Mouse (Mus musculus): Measurements from ENCODE around the gene Nupl1. TPM values are rescaled to one million over a fixed set of nuclear protein-coding genes. Genes with fewer than 3 reads are reported as not detected.
A peak's percentile ranks its signal among the peaks of the same experiment; 100 is the strongest.

Gene Nupl1
- polyA plus RNA-seq (2016; fragmentation: Nextera tagmentation; extraction: Ambion mirVana) = 0.09 TPM in 1 of 2 replicates, not detected in the other

DNA sequence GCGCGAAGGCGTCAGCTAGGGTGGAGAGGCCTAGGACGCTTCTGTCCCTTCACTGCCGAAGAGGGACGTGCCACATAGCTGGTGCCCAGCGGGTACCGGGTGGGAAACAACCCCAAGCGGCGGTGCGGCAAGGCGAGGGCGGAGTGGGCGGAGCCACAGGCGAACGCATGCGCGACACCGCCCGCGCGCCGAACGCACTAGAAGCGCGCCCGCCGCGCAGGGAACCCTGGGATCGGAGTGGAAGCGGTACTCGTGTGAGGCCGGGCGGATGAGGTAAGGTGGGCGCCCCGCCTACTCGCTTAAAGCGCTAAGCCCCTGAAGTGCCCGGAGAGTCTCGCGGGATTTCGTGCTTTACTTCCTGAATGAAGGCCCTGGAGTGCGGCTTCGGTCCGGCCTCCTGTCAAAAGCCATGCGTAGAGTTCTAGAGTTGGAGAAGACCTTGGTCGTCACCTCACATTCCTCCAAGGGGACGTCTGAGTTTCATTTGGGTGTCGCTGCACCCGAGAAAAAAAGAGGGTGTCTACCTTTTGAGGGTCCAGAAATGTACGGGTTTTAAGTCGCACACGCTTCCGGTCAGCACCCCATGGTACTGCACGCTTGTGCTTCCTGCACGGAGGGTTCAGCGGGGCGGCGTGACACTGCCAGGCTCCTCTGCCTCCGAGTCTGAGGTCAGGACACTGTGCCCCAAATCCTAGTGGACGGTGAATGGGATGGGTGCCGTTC, at the start of gene Nupl1, which contains the start of gene Gm49336:
Nupl1 (minus strand) TSS at position 151 of the 723 bp plus-strand sequence.
Gm49336 (minus strand) TSS at position 227 of the 723 bp plus-strand sequence.
- H3K4me3 ChIP-seq = peak within 1 kb of the TSS; percentile 94
- peaks cover 11% of the 10 kb centered on the region for H3K36me3 ChIP-seq
- peak within 1 kb of the TSS; percentile 96 for H3K27ac ChIP-seq (replicated peaks)
- peaks cover 27% of the 10 kb centered on the region for H3K4me1 ChIP-seq
- WGBS = under 1% methylated on average over 62 of the region's 62 CpGs
- H3K9me3 ChIP-seq (replicated peaks) = no peaks in the 10 kb centered on the region
- DNase-seq (ENCODE audit: low spot score) = peak; percentile 97
- H3K27me3 ChIP-seq (ENCODE audit: low read depth, poor library complexity, severe bottlenecking) = no peaks in the 10 kb centered on the region

- Histone ChIP-seq H3K9me3 (replicated peaks) (no peaks in the 10 kb centered on the region), H3K36me3 (peaks cover 29% of the 10 kb centered on the region)
These were observed 49.8 kb upstream of the Nupl1 start for GRCm38 (mm10) chr14:60301024-60301423.

DNA sequence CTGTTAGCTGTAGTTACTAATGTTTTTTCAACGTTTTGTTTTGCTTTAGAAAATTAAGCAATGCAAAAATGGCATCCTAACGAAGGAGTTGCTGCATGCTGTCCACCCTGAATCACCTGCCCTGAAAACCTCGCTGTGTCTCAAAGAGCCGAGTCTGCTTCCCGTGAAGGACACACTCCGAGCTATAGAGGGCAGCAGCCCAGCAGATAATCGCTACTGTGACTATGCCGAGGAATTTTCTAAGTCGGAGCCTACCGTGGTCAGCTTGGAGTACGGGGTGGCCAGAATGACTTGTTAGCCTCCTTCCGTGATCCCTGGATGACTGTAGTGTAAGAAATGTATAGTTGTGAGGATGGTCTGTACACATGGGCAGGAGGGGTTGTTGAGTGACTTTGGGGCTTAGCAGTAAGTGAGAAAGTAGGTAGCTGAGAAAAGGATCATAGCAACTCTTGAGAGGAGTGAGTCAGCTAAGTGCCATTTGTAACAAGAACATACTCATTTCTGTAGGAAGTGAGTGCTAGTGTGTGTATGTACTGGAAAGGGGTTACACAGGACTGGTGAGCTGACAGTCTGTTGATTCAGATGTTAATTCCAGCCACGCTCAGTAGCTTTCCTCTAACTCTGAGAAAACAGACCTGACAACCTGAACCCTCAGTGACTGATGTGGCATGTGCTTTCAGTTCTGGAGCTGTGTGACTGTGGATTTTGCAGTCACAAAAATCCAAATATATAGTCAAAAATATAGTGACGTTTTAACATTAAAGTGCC, 49.2 kb upstream of the Nupl1 start:
- no peak for DNase-seq (ENCODE audit: low spot score)
- H3K27ac ChIP-seq (replicated peaks) = 0 out of 2 replicates have a peak overlapping the region, but pooled peaks have one; percentile 29
- 67% methylated on average over 14 of the region's 14 CpGs for WGBS

More at GRCm38 (mm10) chr14:60301024-60301423, 49.8 kb upstream of the Nupl1 start:
- Histone ChIP-seq H3K27me3 (ENCODE audit: low read depth, poor library complexity, severe bottlenecking) (no peaks in the 10 kb centered on the region), H3K4me1 (peaks cover 12% of the 10 kb centered on the region), H3K27ac (replicated peaks) (no peak overlapping the region), H3K4me3 (no peak overlapping the region)
- 78% methylated on average over 6 of the region's 6 CpGs for WGBS
- no peak for DNase-seq (ENCODE audit: low spot score)

GRCm38 (mm10) chr14:60295531-60295930, 44.3 kb upstream of the Nupl1 start:
- H3K36me3 ChIP-seq = peaks cover 20% of the 10 kb centered on the region
- DNase-seq (ENCODE audit: low spot score) = no peak
- 94% methylated on average over 1 of the region's 1 CpGs for WGBS
- H3K27me3 ChIP-seq (ENCODE audit: low read depth, poor library complexity, severe bottlenecking) = no peaks in the 10 kb centered on the region
- no peak overlapping the region for H3K4me3 ChIP-seq
- H3K4me1 ChIP-seq = peaks cover 3% of the 10 kb centered on the region; the same call in 1 of the 2 replicates
- H3K9me3 ChIP-seq (replicated peaks) = no peaks in the 10 kb centered on the region
- no peak overlapping the region for H3K27ac ChIP-seq (replicated peaks)

More for the DNA sequence above, 49.2 kb upstream of the Nupl1 start:
- no peaks in the 10 kb centered on the region for H3K27me3 ChIP-seq (ENCODE audit: low read depth, poor library complexity, severe bottlenecking)
- H3K36me3 ChIP-seq = peaks cover 29% of the 10 kb centered on the region
- H3K9me3 ChIP-seq (replicated peaks) = no peaks in the 10 kb centered on the region
- H3K4me1 ChIP-seq = peaks cover 12% of the 10 kb centered on the region
- H3K4me3 ChIP-seq = no peak overlapping the region

GRCm38 (mm10) chr14:60290363-60290762, 39.1 kb upstream of the Nupl1 start:
- no peak for DNase-seq (ENCODE audit: low spot score)
- no peaks in the 10 kb centered on the region for H3K27me3 ChIP-seq (ENCODE audit: low read depth, poor library complexity, severe bottlenecking)
- H3K9me3 ChIP-seq (replicated peaks) = no peaks in the 10 kb centered on the region
- 90% methylated on average over 4 of the region's 4 CpGs for WGBS
- H3K4me1 ChIP-seq = no peaks in the 10 kb centered on the region
- no peak overlapping the region for H3K27ac ChIP-seq (replicated peaks)
- peaks cover 23% of the 10 kb centered on the region for H3K36me3 ChIP-seq
- H3K4me3 ChIP-seq = no peak overlapping the region

GRCm38 (mm10) chr14:60286194-60286863, 35.1 kb upstream of the Nupl1 start:
- Histone ChIP-seq H3K27me3 (ENCODE audit: low read depth, poor library complexity, severe bottlenecking) (no peaks in the 10 kb centered on the region), H3K36me3 (peaks cover 26% of the 10 kb centered on the region), H3K4me1 (no peaks in the 10 kb centered on the region), H3K27ac (replicated peaks) (no peak overlapping the region), H3K9me3 (replicated peaks) (no peaks in the 10 kb centered on the region), H3K4me3 (no peak overlapping the region)
- DNase-seq (ENCODE audit: low spot score) = no peak
- WGBS = 89% methylated on average over 7 of the region's 7 CpGs

DNA sequence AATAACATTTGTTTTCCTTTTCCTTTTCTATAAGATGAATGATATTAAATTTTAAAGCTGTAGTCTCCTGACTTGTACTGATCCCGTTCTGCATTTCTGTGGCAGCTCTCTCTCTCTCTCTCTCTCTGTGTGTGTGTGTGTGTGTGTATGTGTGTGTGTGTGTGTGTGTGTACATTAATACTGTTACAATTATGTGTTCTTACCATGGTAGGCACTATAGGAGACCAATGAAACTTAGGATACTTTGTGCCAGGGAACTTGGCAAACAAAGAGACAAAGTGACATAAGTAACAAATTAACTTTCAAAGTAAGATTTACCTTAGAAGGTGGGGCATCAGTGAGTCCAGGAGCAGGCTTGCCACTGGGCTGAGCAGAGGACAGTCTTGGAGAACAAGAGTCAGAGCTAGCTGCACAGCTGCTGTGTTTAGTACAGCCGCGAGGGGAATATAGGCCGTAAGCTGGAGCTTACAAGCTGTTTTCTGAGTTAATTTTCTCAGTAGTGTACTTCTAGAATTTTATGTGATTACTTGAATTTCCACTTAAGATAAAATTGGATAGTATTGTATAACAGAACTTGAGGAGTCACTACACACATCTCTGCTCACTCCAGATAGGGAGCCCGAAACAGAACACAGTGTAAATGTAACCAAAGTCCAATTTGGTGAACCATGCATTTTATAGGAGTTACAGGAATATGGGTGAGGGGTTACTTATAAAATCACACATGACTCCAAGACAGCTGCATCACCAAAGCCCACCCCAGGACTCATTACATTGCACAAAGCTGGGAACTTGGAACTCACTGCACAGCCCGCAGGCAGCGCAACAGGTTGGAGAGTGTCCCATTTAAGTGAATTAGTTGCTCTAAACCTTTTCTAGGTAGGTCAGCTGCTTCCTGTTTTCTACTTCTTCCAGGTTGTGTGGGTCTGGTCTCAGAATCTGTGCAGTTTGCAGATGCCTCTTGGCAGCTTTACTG, 24.4 kb upstream of the Nupl1 start:
- H3K27me3 ChIP-seq (ENCODE audit: low read depth, poor library complexity, severe bottlenecking) = no peaks in the 10 kb centered on the region
- no peaks in the 10 kb centered on the region for H3K36me3 ChIP-seq
- no peak overlapping the region for H3K27ac ChIP-seq (replicated peaks)
- H3K9me3 ChIP-seq (replicated peaks) = no peaks in the 10 kb centered on the region
- 93% methylated on average over 7 of the region's 7 CpGs for WGBS
- H3K4me1 ChIP-seq = no peaks in the 10 kb centered on the region
- H3K4me3 ChIP-seq = no peak overlapping the region
- DNase-seq (ENCODE audit: low spot score) = no peak

GRCm38 (mm10) chr14:60273346-60273745, 22.1 kb upstream of the Nupl1 start:
- no peaks in the 10 kb centered on the region for H3K27me3 ChIP-seq (ENCODE audit: low read depth, poor library complexity, severe bottlenecking)
- no peak overlapping the region for H3K27ac ChIP-seq (replicated peaks)
- H3K9me3 ChIP-seq (replicated peaks) = no peaks in the 10 kb centered on the region
- no peak for DNase-seq (ENCODE audit: low spot score)
- no peaks in the 10 kb centered on the region for H3K36me3 ChIP-seq
- 83% methylated on average over 6 of the region's 6 CpGs for WGBS
- H3K4me1 ChIP-seq = no peaks in the 10 kb centered on the region
- H3K4me3 ChIP-seq = no peak overlapping the region

DNA sequence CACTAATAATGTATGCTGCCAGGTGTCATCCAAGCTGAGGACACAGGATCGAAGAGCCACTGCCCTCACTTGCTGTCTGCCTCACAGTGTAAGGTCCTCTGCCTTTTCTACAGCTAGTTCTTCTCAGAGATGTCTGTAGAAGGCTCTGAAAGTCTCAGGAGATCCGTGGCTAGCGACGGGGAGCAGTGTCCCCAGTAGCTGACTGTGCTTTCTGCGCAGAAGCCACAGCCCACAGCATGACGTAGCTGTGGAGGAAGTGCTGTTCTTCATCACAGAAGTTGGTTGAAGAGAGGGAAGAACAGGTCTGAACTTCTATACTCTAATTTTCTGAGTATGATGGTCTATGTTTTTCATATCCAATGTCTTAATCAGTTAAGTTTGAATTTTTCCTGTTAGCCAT, 18.1 kb upstream of the Nupl1 start:
- H3K4me3 ChIP-seq = no peak overlapping the region
- H3K27ac ChIP-seq (replicated peaks) = no peak overlapping the region
- H3K27me3 ChIP-seq (ENCODE audit: low read depth, poor library complexity, severe bottlenecking) = no peaks in the 10 kb centered on the region
- WGBS = 89% methylated on average over 6 of the region's 6 CpGs
- DNase-seq (ENCODE audit: low spot score) = no peak
- H3K4me1 ChIP-seq = peaks cover 17% of the 10 kb centered on the region
- no peaks in the 10 kb centered on the region for H3K36me3 ChIP-seq
- no peaks in the 10 kb centered on the region for H3K9me3 ChIP-seq (replicated peaks)

GRCm38 (mm10) chr14:60264990-60265876, 14.0 kb upstream of the Nupl1 start, which contains the start of gene Mtmr6:
TSS of gene Mtmr6 (plus strand) at chr14:60265228.
- Histone ChIP-seq H3K36me3 (no peaks in the 10 kb centered on the region), H3K4me1 (peaks cover 22% of the 10 kb centered on the region), H3K4me3 (peak within 1 kb of the TSS; percentile 92), H3K27me3 (ENCODE audit: low read depth, poor library complexity, severe bottlenecking) (no peaks in the 10 kb centered on the region), H3K9me3 (replicated peaks) (no peaks in the 10 kb centered on the region), H3K27ac (replicated peaks) (peak within 1 kb of the TSS; percentile 87)
- peak; percentile 97 for DNase-seq (ENCODE audit: low spot score)
- under 1% methylated on average over 51 of the region's 51 CpGs for WGBS

GRCm38 (mm10) chr14:60262316-60262715, 11.1 kb upstream of the Nupl1 start:
- WGBS = 80% methylated on average over 7 of the region's 7 CpGs
- Histone ChIP-seq H3K36me3 (no peaks in the 10 kb centered on the region), H3K27ac (replicated peaks) (no peak overlapping the region), H3K9me3 (replicated peaks) (no peaks in the 10 kb centered on the region), H3K4me3 (no peak overlapping the region), H3K4me1 (peaks cover 22% of the 10 kb centered on the region), H3K27me3 (ENCODE audit: low read depth, poor library complexity, severe bottlenecking) (no peaks in the 10 kb centered on the region)
- no peak for DNase-seq (ENCODE audit: low spot score)
